Mouse (Mus musculus) intestine, embryonic 15.5 days (tissue): ENCODE results near the gene Gm2381. TPM values are rescaled to one million over a fixed set of nuclear protein-coding genes. Genes with fewer than 3 reads are reported as not detected.
"Not testable (repeated sequence)": the region's sequence is repeated elsewhere in the genome, so short reads cannot be mapped to it uniquely, and the experiment has no call there.

Experiments used
- ATAC-seq: fragments of 200-750 bp; cut with Nextera tagmentation; 2 replicates; pipeline ENCODE4 v1.8.0; 2017; ENCODE audit warnings: moderate TSS enrichment, moderate library complexity
- H3K27ac ChIP-seq: fragments of 300-500 bp; sonication (generic); 2 replicates; pipeline ENCODE4 v1.5.1; 2015; ENCODE audit warnings: mild to moderate bottlenecking, inconsistent platforms
- H3K27me3 ChIP-seq: fragments of 300-500 bp; sonication (generic); replicated peaks from 2 replicates; pipeline ENCODE4 v1.6.1; 2015; ENCODE audit warnings: inconsistent platforms
- H3K36me3 ChIP-seq: fragments of 300-500 bp; sonication (generic); 2 replicates; pipeline ENCODE4 v1.6.1; 2015; ENCODE audit warnings: inconsistent platforms
- H3K4me1 ChIP-seq: fragments of 300-500 bp; sonication (generic); replicated peaks from 2 replicates; pipeline ENCODE4 v1.6.1; 2015; ENCODE audit warnings: inconsistent platforms
- H3K4me2 ChIP-seq: fragments of 300-500 bp; sonication (generic); replicated peaks from 2 replicates; pipeline ENCODE4 v1.6.1; 2015; ENCODE audit warnings: mild to moderate bottlenecking, inconsistent platforms
- H3K4me3 ChIP-seq: fragments of 300-500 bp; sonication (generic); replicated peaks from 2 replicates; pipeline ENCODE4 v1.5.1; 2015; ENCODE audit warnings: inconsistent platforms
- H3K9ac ChIP-seq: fragments of 300-500 bp; sonication (generic); 2 replicates; pipeline ENCODE4 v1.6.1; 2015; ENCODE audit warnings: inconsistent platforms
- H3K9me3 ChIP-seq: fragments of 300-500 bp; sonication (generic); 2 replicates; pipeline ENCODE4 v1.6.1; 2016; ENCODE audit warnings: inconsistent platforms
- WGBS: fragments of 180-500 bp; shearing (Covaris S2); methylation state at CpG from one replicate; pipeline ENCODE4 v1.1.7; 2015; 5-methylcytosine and 5-hydroxymethylcytosine counted together
- polyA plus RNA-seq: library from polyadenylated mRNA; unstranded; fragments of >200 nt; fragmentation: Nextera tagmentation; extraction: Ambion mirVana; gene quantifications from 2 replicates; pipeline ENCODE4 v1.2.1, GENCODE M21; 2015

The Gm2381 gene
- polyA plus RNA-seq = not detected in 2 replicates

GRCm38 (mm10) chr7:42866801-42867458 is at the start of gene Gm2381:
Gene Gm2381 (minus strand): TSS chr7:42867234.
- not testable (repeated sequence) for H3K27me3 ChIP-seq, H3K4me3 ChIP-seq, H3K36me3 ChIP-seq, H3K4me2 ChIP-seq, H3K27ac ChIP-seq, H3K9me3 ChIP-seq, ATAC-seq, H3K4me1 ChIP-seq, H3K9ac ChIP-seq
- 83% methylated on average over 8 of the region's 8 CpGs for WGBS

- WGBS = 80% methylated on average over 2 of the region's 2 CpGs
These were observed 31.0 kb upstream of the Gm2381 start for GRCm38 (mm10) chr7:42898067-42898466.

GRCm38 (mm10) chr7:42878090-42878489 is 11.1 kb upstream of the Gm2381 start:
- Histone ChIP-seq H3K27ac (no peak overlapping the region), H3K4me2 (no peak overlapping the region), H3K4me1 (no peaks in the 10 kb centered on the region), H3K27me3 (no peaks in the 10 kb centered on the region), H3K4me3 (no peak overlapping the region), H3K9ac (no peak overlapping the region), H3K9me3 (no peaks in the 10 kb centered on the region), H3K36me3 (no peaks in the 10 kb centered on the region)
- WGBS = 40% methylated on average over 23 of the region's 23 CpGs
- ATAC-seq = no peak

More at GRCm38 (mm10) chr7:42898067-42898466, 31.0 kb upstream of the Gm2381 start:
- H3K4me3 ChIP-seq, H3K9me3 ChIP-seq, H3K27me3 ChIP-seq, H3K9ac ChIP-seq, ATAC-seq, H3K36me3 ChIP-seq, H3K4me2 ChIP-seq, H3K27ac ChIP-seq, H3K4me1 ChIP-seq: not testable (repeated sequence)

GRCm38 (mm10) chr7:42838366-42838765 is 28.7 kb downstream of the Gm2381 start:
- H3K4me1 ChIP-seq, H3K27ac ChIP-seq, H3K4me2 ChIP-seq, H3K27me3 ChIP-seq, ATAC-seq, H3K36me3 ChIP-seq, H3K4me3 ChIP-seq, H3K9ac ChIP-seq, H3K9me3 ChIP-seq: not testable (repeated sequence)

GRCm38 (mm10) chr7:42832221-42832620 is 34.8 kb downstream of the Gm2381 start:
- no peak overlapping the region for H3K27ac ChIP-seq
- no peaks in the 10 kb centered on the region for H3K27me3 ChIP-seq
- no peak overlapping the region for H3K9ac ChIP-seq
- no peaks in the 10 kb centered on the region for H3K9me3 ChIP-seq
- 76% methylated on average over 3 of the region's 3 CpGs for WGBS
- H3K4me3 ChIP-seq = no peak overlapping the region
- no peak overlapping the region for H3K4me2 ChIP-seq
- H3K36me3 ChIP-seq = no peaks in the 10 kb centered on the region
- ATAC-seq = no peak
- H3K4me1 ChIP-seq = no peaks in the 10 kb centered on the region

GRCm38 (mm10) chr7:42793425-42793824 is 73.6 kb downstream of the Gm2381 start, which contains the start of gene Vmn2r62:
Gene Vmn2r62 (minus strand): TSS chr7:42793525.
- H3K27ac ChIP-seq, H3K4me2 ChIP-seq, H3K9me3 ChIP-seq, H3K36me3 ChIP-seq, H3K27me3 ChIP-seq, H3K4me1 ChIP-seq, H3K4me3 ChIP-seq, H3K9ac ChIP-seq, ATAC-seq: not testable (repeated sequence)
- no CpG with 5 or more reads among the region's 1 CpGs for WGBS

Other genes with a start within 250 kb of the Gm2381 start
- gene Zfp976, start 224.6 kb downstream of the Gm2381 start, polyA plus RNA-seq = 3.2 and 3.8 TPM in 2 replicates
- gene Zfp975, start 174.5 kb downstream of the Gm2381 start, polyA plus RNA-seq = 6.0 and 6.9 TPM in 2 replicates
- not detected in 2 replicates for gene Gm17067, start 140.2 kb downstream of the Gm2381 start, polyA plus RNA-seq
- gene Vmn2r62, start 73.7 kb downstream of the Gm2381 start, polyA plus RNA-seq = not detected in 2 replicates
- gene Vmn2r63, start 66.6 kb upstream of the Gm2381 start, polyA plus RNA-seq = not detected in 2 replicates
- gene Gm9268, start 151.5 kb upstream of the Gm2381 start, polyA plus RNA-seq = not detected in 2 replicates
- gene Zfp936, start 247.0 kb upstream of the Gm2381 start, polyA plus RNA-seq = not detected in 2 replicates